Mouse (Mus musculus) forebrain, embryonic 13.5 days (tissue): ENCODE measurements around the gene Rnf224. TPM values are rescaled to one million over a fixed set of nuclear protein-coding genes. Genes with fewer than 3 reads are reported as not detected.

Experiments
- ATAC-seq: fragments of 200-750 bp; cut with Nextera tagmentation; 2 replicates; pipeline ENCODE4 v1.8.0; 2017
- H3K27ac ChIP-seq: fragments of 300-500 bp; sonication (generic); 2 replicates; pipeline ENCODE4 v1.5.1; 2015; ENCODE audit warnings: inconsistent platforms, mild to moderate bottlenecking, moderate library complexity
- H3K27me3 ChIP-seq: fragments of 300-500 bp; sonication (generic); 2 replicates; pipeline ENCODE4 v1.6.1; 2015; ENCODE audit warnings: mild to moderate bottlenecking, inconsistent platforms
- H3K36me3 ChIP-seq: fragments of 300-500 bp; sonication (generic); 2 replicates; pipeline ENCODE4 v1.6.1; 2015; ENCODE audit warnings: mild to moderate bottlenecking, inconsistent platforms; ENCODE audit not compliant: poor library complexity, severe bottlenecking
- H3K4me1 ChIP-seq: fragments of 300-500 bp; sonication (generic); 2 replicates; pipeline ENCODE4 v1.6.1; 2015; ENCODE audit warnings: inconsistent platforms
- H3K4me2 ChIP-seq: fragments of 300-500 bp; sonication (generic); 2 replicates; pipeline ENCODE4 v1.6.1; 2015; ENCODE audit warnings: inconsistent platforms, mild to moderate bottlenecking, moderate library complexity
- H3K4me3 ChIP-seq: fragments of 300-500 bp; sonication (generic); 2 replicates; pipeline ENCODE4 v1.5.1; 2015; ENCODE audit warnings: mild to moderate bottlenecking, inconsistent platforms
- H3K9ac ChIP-seq: fragments of 300-500 bp; sonication (generic); 2 replicates; pipeline ENCODE4 v1.6.1; 2015; ENCODE audit warnings: mild to moderate bottlenecking, inconsistent platforms
- H3K9me3 ChIP-seq: fragments of 300-500 bp; sonication (generic); replicated peaks from 2 replicates; pipeline ENCODE4 v1.6.1; 2016; ENCODE audit warnings: inconsistent platforms
- WGBS: fragments of 180-500 bp; shearing (Covaris S2); methylation state at CpG from one replicate; pipeline ENCODE4 v1.1.7; 2015; 5-methylcytosine and 5-hydroxymethylcytosine counted together
- polyA plus RNA-seq: library from polyadenylated mRNA; unstranded; fragments of >200 nt; fragmentation: Nextera tagmentation; extraction: Ambion mirVana; gene quantifications from 2 replicates; pipeline ENCODE4 v1.2.1, GENCODE M21; 2015

Gene Rnf224
- not detected in 2 replicates for polyA plus RNA-seq

DNA sequence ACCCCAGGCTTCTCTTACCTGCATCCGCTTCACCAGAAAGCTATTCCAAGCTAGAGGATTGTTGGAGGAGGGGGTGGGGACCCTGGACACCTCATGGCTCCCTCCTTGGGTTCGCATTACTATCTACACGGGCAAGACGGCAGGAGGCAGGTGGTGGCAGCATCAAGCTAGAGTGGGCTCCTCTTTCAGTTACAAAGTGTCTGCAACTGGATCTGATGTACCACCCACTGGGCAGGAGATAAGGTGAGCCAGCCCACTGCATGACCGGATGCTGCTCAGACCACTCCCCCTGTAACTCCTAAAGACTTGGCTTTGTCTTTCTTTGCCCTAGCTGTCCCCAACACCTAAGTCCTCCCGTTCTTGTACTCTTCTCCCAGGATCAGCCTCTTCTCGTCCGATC is at the start of gene Rnf224:
Rnf224 (minus strand) TSS at position 174 of the 400 bp plus-strand sequence.
- Histone ChIP-seq H3K36me3 (no peaks in the 10 kb centered on the region), H3K9ac (no peak within 1 kb of the TSS), H3K4me1 (peaks cover 14% of the 10 kb centered on the region), H3K27ac (no peak within 1 kb of the TSS), H3K27me3 (peaks cover 24% of the 10 kb centered on the region), H3K4me3 (no peak within 1 kb of the TSS), H3K4me2 (no peak within 1 kb of the TSS), H3K9me3 (no peaks in the 10 kb centered on the region)
- ATAC-seq = no peak
- WGBS = 37% methylated on average over 8 of the region's 8 CpGs

DNA sequence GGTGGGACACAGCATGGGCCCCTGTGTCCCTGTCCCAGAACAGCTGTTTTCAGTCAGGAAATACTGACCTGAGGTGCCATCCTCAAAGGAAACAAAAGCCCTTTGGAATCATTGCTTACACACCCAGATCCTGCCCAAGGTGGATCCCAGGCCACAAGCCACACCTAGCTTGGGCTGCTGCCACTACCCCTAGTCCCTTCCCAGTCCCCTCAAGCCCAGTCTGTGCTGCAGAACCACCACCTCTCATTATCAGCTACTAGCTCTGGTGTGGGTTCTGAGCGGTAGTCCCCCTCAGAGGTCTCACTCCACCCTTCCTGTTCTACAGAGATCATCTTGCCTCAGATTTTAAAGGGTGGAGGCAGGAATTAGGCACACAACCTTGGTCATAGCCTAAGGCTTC is 49.7 kb upstream of the Rnf224 start:
- no peak overlapping the region for H3K4me2 ChIP-seq
- 84% methylated on average over 1 of the region's 1 CpGs for WGBS
- no peak overlapping the region for H3K27ac ChIP-seq
- no peak overlapping the region for H3K9ac ChIP-seq
- no peak for ATAC-seq
- H3K4me3 ChIP-seq = no peak overlapping the region
- H3K4me1 ChIP-seq = peaks cover 18% of the 10 kb centered on the region; the same call in 1 of the 2 replicates
- peaks cover 51% of the 10 kb centered on the region for H3K36me3 ChIP-seq
- peaks cover 40% of the 10 kb centered on the region for H3K27me3 ChIP-seq
- no peaks in the 10 kb centered on the region for H3K9me3 ChIP-seq

DNA sequence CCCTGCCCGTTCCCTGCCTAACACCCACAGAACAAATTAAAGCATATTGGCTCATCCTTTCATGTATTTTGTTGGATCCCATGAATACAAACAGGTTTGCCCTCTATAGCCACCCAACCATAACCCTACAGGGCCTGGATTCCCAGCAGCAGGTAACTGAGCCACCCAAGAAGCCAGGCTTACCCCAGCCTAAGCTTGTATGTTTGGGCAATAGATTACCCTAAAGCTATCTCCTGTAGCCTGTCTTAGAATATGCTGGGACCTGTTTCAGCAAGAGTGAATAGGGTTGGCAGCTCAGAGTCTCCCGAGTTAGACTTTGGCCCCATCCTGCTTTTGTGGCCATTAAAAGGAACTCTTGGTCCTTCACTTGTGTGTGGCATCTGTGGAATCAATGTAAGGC is 49.0 kb upstream of the Rnf224 start:
- Histone ChIP-seq H3K27ac (no peak overlapping the region), H3K4me3 (no peak overlapping the region), H3K27me3 (peaks cover 32% of the 10 kb centered on the region), H3K9me3 (no peaks in the 10 kb centered on the region), H3K4me2 (no peak overlapping the region), H3K9ac (no peak overlapping the region), H3K4me1 (peaks cover 11% of the 10 kb centered on the region; the same call in 1 of the 2 replicates), H3K36me3 (peaks cover 59% of the 10 kb centered on the region)
- WGBS = 96% methylated on average over 2 of the region's 2 CpGs
- no peak for ATAC-seq

DNA sequence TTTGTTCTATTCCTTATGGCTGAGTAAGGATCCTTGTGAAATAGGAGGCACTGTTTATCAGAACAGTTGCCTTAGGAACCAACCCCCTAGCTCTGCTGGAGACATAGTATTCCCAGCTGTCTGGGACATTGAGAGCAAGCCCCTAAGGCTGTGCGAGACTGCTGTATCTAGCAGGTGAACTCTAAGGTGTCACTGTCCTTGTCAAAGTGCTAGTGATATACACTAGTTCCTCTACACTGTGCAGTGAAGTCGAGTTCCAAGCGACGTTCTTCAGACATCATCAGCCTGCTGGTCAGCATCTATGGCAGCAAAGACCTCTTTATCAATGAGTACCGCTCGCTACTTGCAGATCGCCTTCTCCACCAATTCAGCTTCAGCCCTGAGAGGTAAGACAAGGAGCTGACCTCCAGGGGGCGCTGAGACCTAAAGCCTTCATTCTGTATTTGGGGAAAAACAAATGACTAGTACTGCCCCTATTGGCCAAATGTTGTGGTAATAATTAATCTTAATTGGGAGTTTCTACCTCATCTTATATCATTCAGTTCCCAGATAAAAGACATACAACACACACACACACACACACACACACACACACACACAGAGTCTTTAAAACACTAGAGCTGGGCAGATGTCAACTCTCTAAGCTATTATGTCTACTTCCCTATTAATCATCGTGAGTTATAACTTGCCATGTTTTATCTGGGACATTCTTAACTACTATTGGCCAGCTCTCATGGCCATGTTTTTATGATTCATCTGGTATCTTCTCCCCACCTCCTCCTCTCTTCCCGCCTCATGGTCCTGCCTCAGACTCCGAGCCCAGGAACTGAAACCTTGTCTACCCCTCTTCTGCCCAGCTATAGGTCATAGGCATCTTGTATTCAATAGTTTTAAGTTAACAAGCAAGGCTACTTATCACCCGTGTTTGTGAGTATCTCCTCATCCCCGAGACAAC is 42.6 kb upstream of the Rnf224 start:
- H3K36me3 ChIP-seq = peaks cover 97% of the 10 kb centered on the region
- H3K4me3 ChIP-seq = no peak overlapping the region
- no peak overlapping the region for H3K9ac ChIP-seq
- H3K4me2 ChIP-seq = no peak overlapping the region
- no peak overlapping the region for H3K27ac ChIP-seq
- H3K4me1 ChIP-seq = peaks cover 5% of the 10 kb centered on the region; the same call in 1 of the 2 replicates
- 59% methylated on average over 13 of the region's 13 CpGs for WGBS
- no peaks in the 10 kb centered on the region for H3K27me3 ChIP-seq
- ATAC-seq = peak; percentile 55; the same call in 1 of the 2 replicates
- H3K9me3 ChIP-seq = no peaks in the 10 kb centered on the region

GRCm38 (mm10) chr2:25273010-25273409 is 36.4 kb upstream of the Rnf224 start:
- ATAC-seq = no peak
- no peaks in the 10 kb centered on the region for H3K9me3 ChIP-seq
- no peaks in the 10 kb centered on the region for H3K27me3 ChIP-seq
- H3K4me3 ChIP-seq = peak overlapping the region; percentile 85
- H3K27ac ChIP-seq = no peak overlapping the region
- peaks cover 38% of the 10 kb centered on the region for H3K4me1 ChIP-seq
- H3K36me3 ChIP-seq = peaks cover 70% of the 10 kb centered on the region
- WGBS = 44% methylated on average over 16 of the region's 16 CpGs
- H3K9ac ChIP-seq = peak overlapping the region; percentile 92
- H3K4me2 ChIP-seq = peak overlapping the region; percentile 91

DNA sequence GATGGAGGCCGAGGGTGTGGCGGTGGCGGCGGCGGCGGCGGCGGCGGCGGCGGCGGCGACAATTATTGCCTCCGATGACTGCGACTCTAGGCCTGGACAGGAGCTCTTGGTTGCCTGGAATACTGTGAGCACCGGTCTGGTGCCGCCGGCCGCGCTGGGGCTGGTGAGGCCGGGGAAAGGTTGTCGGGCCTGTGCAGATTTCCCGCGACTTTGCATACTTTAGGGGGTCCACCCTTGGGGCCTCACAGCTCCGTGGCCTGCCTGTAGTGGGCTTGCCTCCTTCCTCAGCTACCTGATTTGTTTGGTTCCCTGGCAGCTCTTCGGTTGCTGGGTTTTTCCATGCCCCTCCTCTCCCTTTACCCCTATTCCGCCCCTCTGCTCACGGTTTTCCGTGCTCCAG is 35.9 kb upstream of the Rnf224 start:
- under 1% methylated on average over 29 of the region's 29 CpGs for WGBS
- Histone ChIP-seq H3K4me1 (peaks cover 43% of the 10 kb centered on the region), H3K4me3 (peak overlapping the region; percentile 85), H3K36me3 (peaks cover 69% of the 10 kb centered on the region), H3K9ac (peak overlapping the region; percentile 92), H3K27ac (peak overlapping the region; percentile 1; the same call in 1 of the 2 replicates), H3K4me2 (peak overlapping the region; percentile 91), H3K9me3 (no peaks in the 10 kb centered on the region), H3K27me3 (no peaks in the 10 kb centered on the region)
- ATAC-seq = peak; percentile 72

DNA sequence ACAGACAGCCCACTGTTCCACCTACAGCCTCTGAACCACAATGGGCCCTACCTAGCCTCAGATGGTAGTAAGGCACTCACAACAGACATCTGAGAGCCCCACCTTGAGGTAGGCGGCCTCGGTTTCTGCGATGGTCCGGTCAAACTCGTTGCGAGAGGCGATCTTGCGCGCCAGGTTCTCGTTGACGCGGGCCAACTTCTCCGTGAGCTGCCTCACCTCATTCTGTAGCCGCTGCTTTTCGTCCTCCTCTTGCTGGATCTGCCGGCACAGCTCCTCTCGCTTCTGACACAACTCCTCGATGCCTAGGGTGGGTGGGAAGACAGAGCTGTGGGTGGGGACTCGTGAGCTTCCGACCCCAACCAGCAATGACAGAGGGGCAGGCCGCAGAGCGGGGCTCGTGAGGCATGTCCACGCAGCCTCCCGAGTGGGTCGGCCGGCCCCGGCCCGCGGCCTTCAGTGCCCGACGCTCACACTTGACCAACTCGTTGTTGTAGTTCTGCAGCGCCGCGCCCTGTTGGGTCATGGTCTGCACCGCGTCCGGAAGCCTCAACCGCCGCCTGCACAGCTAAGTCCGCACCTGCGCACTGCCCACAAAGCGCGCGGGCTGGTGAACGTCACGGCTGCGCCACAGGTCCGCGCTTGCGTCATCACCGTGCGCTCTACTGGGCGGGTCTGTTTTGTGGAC is 35.4 kb upstream of the Rnf224 start, which contains the start of the genes Ssna1 and Anapc2:
Ssna1 (minus strand) TSS at position 612 of the 685 bp plus-strand sequence.
Anapc2 (plus strand) TSS at position 652 of the 685 bp plus-strand sequence.
- H3K4me1 ChIP-seq = peaks cover 48% of the 10 kb centered on the region
- H3K9me3 ChIP-seq = no peaks in the 10 kb centered on the region
- peaks cover 64% of the 10 kb centered on the region for H3K36me3 ChIP-seq
- peak within 1 kb of the TSS; percentile 92 for H3K9ac ChIP-seq
- peak; percentile 95 for ATAC-seq
- peak within 1 kb of the TSS; percentile 68 for H3K27ac ChIP-seq
- peak within 1 kb of the TSS; percentile 91 for H3K4me2 ChIP-seq
- H3K27me3 ChIP-seq = no peaks in the 10 kb centered on the region
- WGBS = under 1% methylated on average over 55 of the region's 55 CpGs
- H3K4me3 ChIP-seq = peak within 1 kb of the TSS; percentile 85

- Histone ChIP-seq H3K27me3 (peaks cover 22% of the 10 kb centered on the region), H3K36me3 (peaks cover 32% of the 10 kb centered on the region), H3K4me2 (no peak overlapping the region), H3K27ac (no peak overlapping the region; the same call in 1 of the 2 replicates), H3K9ac (0 out of 2 replicates have a peak overlapping the region, but pooled peaks have one; percentile 30), H3K4me3 (no peak overlapping the region), H3K9me3 (no peaks in the 10 kb centered on the region), H3K4me1 (peaks cover 70% of the 10 kb centered on the region)
- WGBS = 82% methylated on average over 4 of the region's 4 CpGs
- ATAC-seq = no peak
Measured at GRCm38 (mm10) chr2:25267746-25268309, 31.2 kb upstream of the Rnf224 start.

DNA sequence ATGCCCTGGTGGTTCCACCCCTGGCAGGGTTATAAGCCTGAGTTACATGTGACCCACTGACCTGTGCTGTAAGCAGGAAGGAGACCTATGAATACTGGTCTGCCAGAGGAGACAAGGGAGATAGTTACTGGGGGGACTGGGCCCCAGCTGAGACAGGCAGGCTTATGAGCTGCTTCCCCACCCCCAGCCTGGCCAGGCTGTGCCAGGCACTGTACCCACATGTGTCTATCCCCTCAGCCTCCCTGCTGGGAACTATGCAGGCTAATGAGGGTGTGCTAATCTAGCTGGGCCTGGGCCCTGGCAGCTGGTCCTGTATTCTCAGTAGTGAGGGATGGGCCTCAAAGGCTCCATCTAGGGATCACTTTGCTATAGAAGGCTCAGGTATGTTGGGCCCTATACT is 30.7 kb upstream of the Rnf224 start:
- H3K36me3 ChIP-seq = peaks cover 32% of the 10 kb centered on the region
- peaks cover 22% of the 10 kb centered on the region for H3K27me3 ChIP-seq
- no peaks in the 10 kb centered on the region for H3K9me3 ChIP-seq
- peak overlapping the region; percentile 99; the same call in 1 of the 2 replicates for H3K4me2 ChIP-seq
- H3K4me1 ChIP-seq = peaks cover 68% of the 10 kb centered on the region
- peak overlapping the region; percentile 31; the same call in 1 of the 2 replicates for H3K27ac ChIP-seq
- no peak for ATAC-seq
- H3K9ac ChIP-seq = peak overlapping the region; percentile 30
- no peak overlapping the region for H3K4me3 ChIP-seq

DNA sequence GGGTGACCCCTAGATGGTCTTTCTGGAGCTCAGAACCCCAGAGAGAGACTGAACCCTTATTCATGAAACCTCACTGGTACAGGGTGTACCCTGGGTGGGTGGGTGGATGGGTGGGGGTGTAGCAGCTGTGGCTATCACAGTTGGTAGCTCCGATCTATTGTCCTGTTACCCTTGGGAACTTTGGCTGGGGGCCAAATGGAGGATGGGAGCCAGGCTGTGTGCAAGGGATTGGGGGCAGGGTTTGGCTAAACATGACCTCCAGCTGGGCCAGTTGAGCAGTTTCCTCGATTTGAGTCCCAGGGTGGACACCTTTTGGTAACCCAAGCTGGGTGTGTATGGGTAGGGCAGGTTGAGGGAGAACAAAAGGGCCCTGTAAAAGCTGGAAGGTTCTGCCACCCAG is 30.1 kb upstream of the Rnf224 start:
- H3K4me3 ChIP-seq = no peak overlapping the region; the same call in 1 of the 2 replicates
- peaks cover 22% of the 10 kb centered on the region for H3K27me3 ChIP-seq
- peaks cover 32% of the 10 kb centered on the region for H3K36me3 ChIP-seq
- WGBS = 42% methylated on average over 2 of the region's 2 CpGs
- no peak for ATAC-seq
- H3K4me2 ChIP-seq = peak overlapping the region; percentile 99
- H3K27ac ChIP-seq = no peak overlapping the region; the same call in 1 of the 2 replicates
- peak overlapping the region; percentile 30 for H3K9ac ChIP-seq
- H3K4me1 ChIP-seq = peaks cover 70% of the 10 kb centered on the region
- no peaks in the 10 kb centered on the region for H3K9me3 ChIP-seq

DNA sequence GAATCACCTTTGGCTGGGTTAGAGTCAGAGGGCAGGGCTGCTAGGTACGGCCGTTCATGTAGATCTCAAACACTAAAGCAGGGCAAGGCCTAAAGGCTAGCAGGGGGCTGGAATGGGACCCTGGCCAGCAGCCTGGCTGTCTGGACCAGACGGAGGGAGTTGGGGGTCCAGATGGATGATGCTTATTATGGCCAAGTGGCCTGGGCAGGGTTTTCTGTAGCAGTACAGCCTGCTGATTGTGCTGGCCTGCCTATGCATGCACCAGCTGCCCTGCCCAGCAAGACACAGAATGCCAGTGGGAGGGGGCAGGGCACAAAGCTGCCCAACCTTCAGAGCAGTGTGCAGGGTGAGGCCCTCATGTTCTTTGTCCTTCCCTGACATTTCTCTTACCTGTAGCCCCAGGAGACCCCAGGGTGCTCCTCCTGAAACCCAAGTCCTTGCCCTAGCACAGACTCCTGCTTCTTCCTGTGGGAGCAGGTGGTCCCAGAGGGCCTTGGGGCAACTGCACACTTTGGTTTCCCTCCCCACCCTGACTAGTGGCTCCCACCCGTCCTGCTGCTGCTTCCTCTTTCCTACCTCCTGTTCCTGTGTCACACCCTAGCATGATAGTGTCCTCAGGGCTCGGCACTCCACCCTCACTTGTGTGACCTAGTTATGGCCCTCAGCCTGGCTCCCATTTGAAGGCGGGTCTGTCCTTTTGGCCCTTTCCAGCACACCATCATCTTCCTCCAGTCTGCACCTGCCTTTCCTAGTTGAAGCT is 29.5 kb upstream of the Rnf224 start:
- Histone ChIP-seq H3K4me3 (peak overlapping the region; percentile 3; the same call in 1 of the 2 replicates), H3K9me3 (no peaks in the 10 kb centered on the region), H3K27ac (peak overlapping the region; percentile 25; the same call in 1 of the 2 replicates), H3K36me3 (peaks cover 32% of the 10 kb centered on the region), H3K27me3 (peaks cover 22% of the 10 kb centered on the region), H3K9ac (peak overlapping the region; percentile 55), H3K4me2 (peak overlapping the region; percentile 99), H3K4me1 (peaks cover 66% of the 10 kb centered on the region)
- ATAC-seq = no peak
- WGBS = 67% methylated on average over 6 of the region's 6 CpGs
